Mouse (Mus musculus) kidney, adult 2 months (tissue): ENCODE data around the gene Tmem101.

ENCODE experiments used
- CTCF ChIP-seq: fragments of 200-500 bp; conservative IDR thresholded peaks from 2 replicates; pipeline ENCODE4 v1.5.1; 2011; ENCODE audit warnings: low read depth, mild to moderate bottlenecking, control low read depth, low read length, moderate library complexity, mixed read lengths; ENCODE audit not compliant: insufficient read depth, insufficient read length
- POLR2A ChIP-seq: fragments of 200-500 bp; IDR thresholded peaks from one replicate; pipeline ENCODE4 v1.6.1; 2011; ENCODE audit warnings: low read depth, low read length, control low read depth

DNA sequence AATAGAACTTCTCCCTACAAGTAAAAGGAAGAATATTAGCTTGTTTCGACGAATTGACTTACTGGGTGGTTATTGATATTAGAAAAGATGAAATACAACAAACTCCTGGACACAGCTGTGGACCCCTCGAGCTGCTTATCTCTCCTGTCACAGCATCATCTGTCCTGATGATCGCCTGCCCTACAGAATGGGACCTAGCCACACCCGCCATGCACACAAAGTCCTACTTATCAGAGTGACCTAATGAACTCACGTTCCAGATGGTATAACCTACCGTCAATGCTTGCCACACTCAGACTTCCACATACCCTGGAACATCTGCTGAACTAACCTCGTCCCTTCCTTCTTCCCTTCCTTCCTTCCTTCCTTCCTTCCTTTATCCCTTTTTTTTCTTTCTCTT lies 40.0 kb downstream of the Tmem101 start:
- TF ChIP-seq CTCF (no peak), POLR2A (no peak)
